Mouse (Mus musculus) thymus, adult 2 months (tissue): Measurements from ENCODE around the gene Unc5a.

ENCODE experiments used
- CTCF ChIP-seq: fragments of 200-500 bp; IDR thresholded peaks from 2 replicates; pipeline ENCODE4 v1.5.1; 2012; ENCODE audit warnings: mild to moderate bottlenecking, control low read depth, low read length, moderate library complexity, borderline replicate concordance; ENCODE audit not compliant: control insufficient read depth, poor library complexity, insufficient read depth; ENCODE audit errors: extremely low read depth
- POLR2A ChIP-seq: fragments of 200-500 bp; IDR thresholded peaks from 2 replicates; pipeline ENCODE4 v1.6.1; 2012; ENCODE audit warnings: mild to moderate bottlenecking, low read length, control low read depth, moderate library complexity; ENCODE audit not compliant: control insufficient read depth, poor library complexity, insufficient read depth; ENCODE audit errors: extremely low read depth

DNA sequence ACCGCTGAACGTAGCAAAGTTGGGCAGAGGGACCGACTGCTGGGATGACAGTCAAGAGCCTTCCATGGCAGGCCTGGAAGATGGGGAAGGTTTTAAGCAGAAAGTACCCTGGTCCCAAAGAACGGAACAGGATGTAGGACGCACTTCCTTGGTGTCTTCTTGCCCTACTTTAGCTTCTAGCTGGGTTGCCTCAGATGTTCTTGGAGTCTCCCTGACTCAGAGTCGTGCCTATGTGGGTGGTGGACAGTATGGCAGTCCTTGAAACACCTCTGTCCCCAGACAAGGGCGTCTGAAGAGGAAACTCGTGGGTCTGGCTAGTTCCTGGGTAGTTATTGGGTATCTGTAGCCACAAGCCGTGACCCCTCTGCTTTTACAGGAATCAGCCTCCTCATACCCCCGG lies 52.9 kb downstream of the Unc5a start:
- TF ChIP-seq CTCF (no peak), POLR2A (no peak)
